Mouse (Mus musculus) CH12.LX (cell line): ENCODE measurements around the gene Tk2.

Experiments used
- CTCF ChIP-seq, 2 experiments: IDR thresholded peaks in 1 of 2; conservative IDR thresholded peaks in 1 of 2; 2 replicates each; pipeline ENCODE4 v1.5.1; 2011 to 2012; ENCODE audit warnings: low read depth in 2 of 2, low read length in 2 of 2, improper control_type of control experiment in 1 of 2, inconsistent platforms in 1 of 2, mild to moderate bottlenecking in 1 of 2, moderate library complexity in 1 of 2
- E2F4 ChIP-seq: IDR thresholded peaks from 2 replicates; pipeline ENCODE4 v1.6.1; 2011; ENCODE audit warnings: low read depth, low read length, improper control_type of control experiment; ENCODE audit not compliant: insufficient replicate concordance
- EP300 ChIP-seq: IDR thresholded peaks from 2 replicates; pipeline ENCODE4 v1.6.1; 2011; ENCODE audit warnings: low read length, improper control_type of control experiment
- IRF4 ChIP-seq: IDR thresholded peaks from 2 replicates; pipeline ENCODE4 v1.6.1; 2014; ENCODE audit warnings: low read depth, mild to moderate bottlenecking, inconsistent platforms, low read length, improper control_type of control experiment
- PAX5 ChIP-seq: IDR thresholded peaks from 2 replicates; pipeline ENCODE4 v1.6.1; 2012; ENCODE audit warnings: low read length, inconsistent platforms, mixed read lengths
- USF2 ChIP-seq: conservative IDR thresholded peaks from 2 replicates; pipeline ENCODE4 v1.6.1; 2011; ENCODE audit warnings: low read depth, low read length, improper control_type of control experiment
- ZKSCAN1 ChIP-seq: IDR thresholded peaks from 2 replicates; pipeline ENCODE4 v1.6.1; 2012; ENCODE audit warnings: low read depth, inconsistent platforms, low read length, improper control_type of control experiment, borderline replicate concordance
- ZMIZ1 ChIP-seq: IDR thresholded peaks from 2 replicates; pipeline ENCODE4 v1.6.1; 2012; ENCODE audit warnings: low read depth, mild to moderate bottlenecking, inconsistent platforms, low read length, improper control_type of control experiment

DNA sequence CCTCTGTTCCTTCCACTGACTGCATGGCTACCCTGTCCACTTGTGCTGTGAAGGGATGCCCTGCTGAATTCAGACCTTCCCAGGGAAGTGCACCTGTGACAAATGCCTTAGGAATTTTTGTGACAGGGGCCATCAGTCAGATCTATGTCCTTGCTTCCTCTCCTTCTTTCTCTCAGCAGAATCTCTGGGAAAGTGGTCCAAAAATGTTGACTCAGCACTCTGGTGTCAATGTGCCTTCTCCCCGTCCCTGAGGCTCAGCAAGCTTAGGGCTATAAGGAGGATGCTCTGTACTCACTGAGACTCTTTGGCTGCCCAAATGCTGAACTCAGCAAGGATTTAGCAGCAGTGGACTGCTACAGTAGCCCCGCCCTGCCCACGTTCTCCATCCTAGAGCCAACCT is 46.7 kb downstream of the Tk2 start:
- no peak for TF ChIP-seq CTCF (conservative IDR thresholded peaks at IDR 0.05 in 1 of 2, IDR thresholded peaks at IDR 0.05 in 1 of 2; ENCODE audit: low read depth in 2 of 2, low read length in 2 of 2)
- TF ChIP-seq USF2 = no peak
- no peak for TF ChIP-seq EP300
- no peak for TF ChIP-seq ZKSCAN1
- no peak for TF ChIP-seq IRF4
- no peak for TF ChIP-seq PAX5
- no peak for TF ChIP-seq E2F4
- TF ChIP-seq ZMIZ1 = no peak
